Mouse (Mus musculus): ENCODE results near the gene Syn3.

DNA sequence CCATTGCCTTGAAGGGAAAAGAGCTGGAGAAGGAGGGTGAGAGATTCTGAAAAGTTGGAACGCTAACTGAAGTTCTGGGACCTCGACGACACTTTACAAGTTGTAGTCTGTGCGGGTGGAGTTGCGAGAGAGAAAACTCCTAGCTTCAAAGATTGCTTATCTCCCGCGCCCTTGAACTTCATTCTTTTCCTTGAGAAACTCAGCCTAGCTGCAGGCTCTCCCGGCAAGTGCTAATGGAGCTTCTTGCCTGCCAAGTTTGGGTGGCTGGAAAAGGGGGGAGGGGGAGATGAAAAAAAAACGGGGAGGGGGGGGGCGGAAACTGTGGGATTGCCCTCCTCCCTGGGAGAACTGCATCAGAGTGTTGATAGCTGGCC is 197.6 kb downstream of the Syn3 start:
- TF ChIP-seq POLR2A (IDR thresholded peaks at IDR 0.05; ENCODE audit: low read depth, low read length) (no peak), CTCF (conservative IDR thresholded peaks at IDR 0.05; ENCODE audit: insufficient read depth, insufficient read length, low read depth, low read length) (no peak)
